Mouse (Mus musculus): ENCODE results near the gene Nat8f6. TPM values are rescaled to one million over a fixed set of nuclear protein-coding genes. Genes with fewer than 3 reads are reported as not detected.
"Not testable (repeated sequence)": the region's sequence is repeated elsewhere in the genome, so short reads cannot be mapped to it uniquely, and the experiment has no call there.

The Nat8f6 gene
- polyA plus RNA-seq, 1 experiment from 2014 or later, result not detected

DNA sequence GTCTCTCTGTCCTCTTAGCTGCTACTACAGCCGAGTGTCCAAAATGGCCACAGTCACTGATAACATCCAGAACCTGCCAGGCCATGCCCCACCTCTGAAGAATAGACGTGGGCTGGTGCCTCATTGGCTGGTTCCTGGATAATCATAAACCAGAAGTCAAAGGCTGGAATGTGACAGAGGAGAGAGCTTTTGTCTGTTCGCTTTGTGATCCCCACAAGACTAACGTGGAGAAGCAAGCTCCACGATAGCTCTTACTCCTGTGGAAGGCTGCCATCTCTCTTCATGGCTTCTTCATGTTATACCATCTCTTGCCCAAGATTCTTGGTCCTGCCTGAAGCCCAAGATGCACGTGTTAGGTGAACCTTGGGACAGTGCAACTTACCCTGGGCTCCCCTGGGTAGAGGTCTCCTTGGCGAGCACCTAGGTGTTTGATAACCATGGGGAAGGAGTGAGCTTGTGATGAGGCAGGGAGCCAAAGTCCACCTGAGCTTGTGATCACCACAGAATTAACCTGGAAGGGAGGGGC is 11.1 kb upstream of the Nat8f6 start, which contains the start of gene Nat8:
TSS of gene Nat8 (minus strand) at position 287 of the 526 bp plus-strand sequence.
- no peak for ATAC-seq (replicated peaks; ENCODE audit: low FRiP score)
- WGBS, result 79% methylated on average over 7 of the region's 7 CpGs

DNA sequence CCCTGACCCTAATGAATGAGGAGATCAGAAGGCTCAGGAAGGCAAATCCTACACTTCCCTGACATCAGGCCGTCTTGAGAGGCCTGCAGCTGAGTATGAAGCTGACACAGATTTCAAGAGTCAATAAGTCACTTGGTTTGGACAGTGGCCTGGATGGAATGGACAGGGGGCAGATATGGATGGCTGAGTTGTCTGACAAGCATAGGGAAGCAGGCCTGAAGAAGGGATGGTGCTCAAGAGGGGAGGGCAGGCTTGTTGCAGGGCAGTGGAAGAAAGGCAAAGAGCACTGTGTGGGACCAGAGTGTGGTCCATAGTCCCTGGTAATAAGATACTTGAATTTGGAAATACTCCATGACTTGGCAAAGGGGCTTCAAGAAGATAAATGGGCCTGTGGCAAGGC is 8.7 kb upstream of the Nat8f6 start:
- Histone ChIP-seq H3K4me1 (no peaks in the 10 kb centered on the region), H3K9me3 (replicated peaks) (no peaks in the 10 kb centered on the region), H3K4me3 (replicated peaks) (no peak overlapping the region), H3K4me2 (no peak overlapping the region), H3K27me3 (no peaks in the 10 kb centered on the region), H3K27ac (no peak overlapping the region), H3K36me3 (no peaks in the 10 kb centered on the region), H3K9ac (no peak overlapping the region)
- 66% methylated on average over 1 of the region's 1 CpGs for WGBS
- no peak for ATAC-seq (replicated peaks; ENCODE audit: low FRiP score)

More for the DNA sequence above, 11.1 kb upstream of the Nat8f6 start, which contains the start of gene Nat8:
- no peak within 1 kb of the TSS for H3K27ac ChIP-seq
- H3K36me3 ChIP-seq, result no peaks in the 10 kb centered on the region
- H3K4me1 ChIP-seq, result peaks cover 3% of the 10 kb centered on the region; the same call in 1 of the 2 replicates
- H3K9me3 ChIP-seq (replicated peaks), result no peaks in the 10 kb centered on the region
- H3K4me3 ChIP-seq (replicated peaks), result no peak within 1 kb of the TSS
- H3K4me2 ChIP-seq, result no peak within 1 kb of the TSS
- no peaks in the 10 kb centered on the region for H3K27me3 ChIP-seq
- no peak within 1 kb of the TSS for H3K9ac ChIP-seq

GRCm38 (mm10) chr6:85825886-85826285 is 5.1 kb upstream of the Nat8f6 start:
- no peak overlapping the region for H3K27ac ChIP-seq
- no peak overlapping the region for H3K4me3 ChIP-seq (replicated peaks)
- no peaks in the 10 kb centered on the region for H3K36me3 ChIP-seq
- no peaks in the 10 kb centered on the region for H3K27me3 ChIP-seq
- 81% methylated on average over 2 of the region's 2 CpGs for WGBS
- no peaks in the 10 kb centered on the region for H3K4me1 ChIP-seq
- H3K9ac ChIP-seq, result no peak overlapping the region
- no peak overlapping the region for H3K4me2 ChIP-seq
- ATAC-seq (replicated peaks; ENCODE audit: low FRiP score), result no peak
- H3K9me3 ChIP-seq (replicated peaks), result no peaks in the 10 kb centered on the region

DNA sequence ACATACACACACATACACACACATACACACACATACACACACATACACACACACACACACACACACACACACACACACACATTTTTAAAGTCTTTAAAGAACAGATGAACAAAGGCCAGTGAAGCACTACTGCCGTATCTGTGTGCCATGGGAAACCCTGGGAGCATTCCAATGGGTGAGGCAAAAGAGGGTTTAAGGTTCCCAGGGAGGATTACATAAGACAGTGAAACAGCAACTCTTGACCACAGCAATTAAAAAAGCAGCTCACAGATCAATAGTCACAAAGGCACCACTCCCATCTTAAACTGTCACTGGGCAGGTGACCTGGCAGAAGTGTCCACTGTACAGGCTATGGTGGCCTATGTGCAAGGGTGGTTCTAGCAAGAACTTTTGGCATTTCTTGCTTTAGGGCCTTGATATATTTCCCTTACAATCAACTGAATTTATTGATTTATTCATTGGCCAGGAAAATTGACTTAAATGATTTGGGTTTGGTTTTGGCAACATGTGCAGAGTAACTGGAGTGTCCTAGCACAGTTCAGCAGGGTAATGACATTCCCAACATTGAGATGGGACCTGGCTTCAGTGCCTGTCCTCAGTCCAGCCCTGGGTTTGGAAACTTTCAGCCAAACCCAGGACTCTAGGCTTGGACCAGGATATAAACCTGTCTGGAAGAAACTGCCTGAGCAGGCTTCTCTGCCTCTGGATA is 2.8 kb upstream of the Nat8f6 start:
- Histone ChIP-seq H3K4me2 (no peak overlapping the region), H3K9ac (no peak overlapping the region), H3K27ac (no peak overlapping the region), H3K36me3 (no peaks in the 10 kb centered on the region), H3K27me3 (no peaks in the 10 kb centered on the region), H3K9me3 (replicated peaks) (no peaks in the 10 kb centered on the region), H3K4me3 (replicated peaks) (no peak overlapping the region), H3K4me1 (no peaks in the 10 kb centered on the region)
- ATAC-seq (replicated peaks; ENCODE audit: low FRiP score), result no peak
- WGBS, result 87% methylated on average over 1 of the region's 1 CpGs

DNA sequence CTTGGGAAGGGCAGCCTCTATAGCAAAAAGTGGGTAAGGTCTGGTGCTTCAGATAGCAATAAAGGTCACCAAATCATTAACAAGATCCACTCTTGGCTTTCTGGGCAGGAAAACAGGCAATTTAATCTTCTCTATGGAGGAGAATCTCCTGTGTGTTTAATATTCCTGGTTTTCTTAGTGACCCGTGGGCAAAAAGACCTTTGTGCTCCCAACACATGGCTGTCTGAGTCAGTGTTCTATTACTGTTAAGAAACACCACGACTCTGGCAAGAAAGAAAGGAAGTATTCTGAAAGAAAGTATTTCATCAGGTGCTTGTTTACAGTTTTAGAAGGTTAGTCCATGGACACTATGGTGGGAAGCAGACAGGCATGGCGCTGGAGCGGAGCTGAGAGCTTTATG is 1.5 kb upstream of the Nat8f6 start:
- Histone ChIP-seq H3K4me1 (no peaks in the 10 kb centered on the region), H3K27me3 (no peaks in the 10 kb centered on the region), H3K27ac (no peak overlapping the region), H3K36me3 (no peaks in the 10 kb centered on the region), H3K4me3 (replicated peaks) (no peak overlapping the region), H3K9ac (no peak overlapping the region), H3K4me2 (no peak overlapping the region), H3K9me3 (replicated peaks) (no peaks in the 10 kb centered on the region)
- ATAC-seq (replicated peaks; ENCODE audit: low FRiP score), result no peak
- WGBS, result 76% methylated on average over 4 of the region's 4 CpGs

DNA sequence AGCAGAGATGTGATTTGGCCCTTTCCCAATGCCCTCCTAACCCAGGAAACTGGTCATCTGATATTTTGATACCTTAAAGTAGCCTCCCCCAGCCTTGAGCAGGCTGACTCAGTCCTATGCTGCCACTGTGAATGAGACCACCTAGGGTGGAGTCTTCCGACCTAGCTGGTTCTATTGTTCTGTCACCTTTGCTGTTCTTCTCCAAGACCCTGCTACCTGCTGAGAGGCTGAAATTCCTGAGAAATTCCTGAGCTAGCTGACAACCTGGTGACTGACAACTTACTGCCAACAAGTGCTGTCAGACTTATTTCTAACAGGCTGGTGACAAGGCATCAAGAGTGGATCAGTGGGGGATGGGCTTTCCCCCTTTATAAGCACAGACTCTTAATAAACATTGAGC is 2.4 kb downstream of the Nat8f6 start:
- Histone ChIP-seq H3K9me3 (replicated peaks) (no peaks in the 10 kb centered on the region), H3K4me3 (replicated peaks) (no peak overlapping the region)
- WGBS, result 51% methylated on average over 1 of the region's 1 CpGs

DNA sequence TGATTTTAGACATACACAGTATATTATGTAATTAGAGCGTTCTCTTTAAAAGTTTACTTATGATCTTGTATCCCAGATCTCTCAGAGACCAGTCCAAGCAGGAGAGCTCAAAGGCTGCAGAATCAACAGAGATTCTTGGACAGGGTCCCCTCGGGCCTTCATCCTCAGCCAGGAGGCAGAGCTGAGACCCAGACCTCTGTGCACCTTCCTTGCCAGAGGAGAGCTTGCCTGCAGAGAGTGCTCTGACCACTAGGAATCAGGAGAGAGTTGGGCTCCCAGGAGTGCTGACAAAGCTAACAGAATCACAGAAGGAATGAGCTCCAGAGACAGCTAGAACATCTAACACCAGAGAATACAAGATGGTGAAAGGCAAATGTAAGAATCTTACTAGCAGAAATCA is 7.4 kb downstream of the Nat8f6 start:
- no peak overlapping the region for H3K4me3 ChIP-seq (replicated peaks)
- 91% methylated on average over 2 of the region's 2 CpGs for WGBS
- no peak for ATAC-seq (replicated peaks; ENCODE audit: low FRiP score)
- no peaks in the 10 kb centered on the region for H3K9me3 ChIP-seq (replicated peaks)
- no peak overlapping the region for H3K9ac ChIP-seq
- H3K4me1 ChIP-seq, result no peaks in the 10 kb centered on the region
- no peak overlapping the region for H3K4me2 ChIP-seq
- no peak overlapping the region for H3K27ac ChIP-seq
- no peaks in the 10 kb centered on the region for H3K36me3 ChIP-seq
- H3K27me3 ChIP-seq, result no peaks in the 10 kb centered on the region

More for the DNA sequence above, 2.4 kb downstream of the Nat8f6 start:
- H3K27ac ChIP-seq, result no peak overlapping the region
- no peak for ATAC-seq (replicated peaks; ENCODE audit: low FRiP score)
- no peaks in the 10 kb centered on the region for H3K4me1 ChIP-seq
- no peaks in the 10 kb centered on the region for H3K27me3 ChIP-seq
- H3K36me3 ChIP-seq, result no peaks in the 10 kb centered on the region
- H3K4me2 ChIP-seq, result no peak overlapping the region
- H3K9ac ChIP-seq, result no peak overlapping the region

DNA sequence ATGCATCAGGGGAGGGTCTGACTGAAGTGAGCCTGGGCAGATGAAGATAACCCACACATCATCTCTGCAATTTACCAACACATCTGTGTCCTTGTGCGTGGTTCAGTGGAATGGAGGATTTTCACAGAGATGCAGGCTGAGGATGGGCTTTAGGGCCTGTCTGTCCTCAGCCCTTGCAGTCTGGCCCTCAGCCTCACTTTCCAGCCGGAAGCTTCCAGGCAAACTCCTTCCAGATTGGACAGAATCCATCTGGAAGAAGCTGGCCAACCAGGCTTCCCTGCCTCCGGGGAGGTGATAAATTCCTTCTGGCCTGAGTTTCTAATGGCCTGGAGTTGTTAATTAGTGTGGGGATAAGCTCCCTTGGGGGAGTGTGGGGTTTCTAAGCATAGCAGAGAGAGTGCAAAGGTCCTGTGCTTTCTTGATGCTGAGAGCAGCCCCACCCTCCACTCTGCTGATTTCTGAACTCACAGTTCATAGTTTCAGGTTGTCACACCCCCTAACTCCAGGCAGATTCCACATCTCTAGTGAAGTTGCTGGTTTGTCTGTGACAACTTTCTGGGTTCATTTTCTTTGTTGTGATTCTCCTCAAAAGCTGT is 9.7 kb downstream of the Nat8f6 start:
- H3K9me3 ChIP-seq (replicated peaks); H3K27ac ChIP-seq; H3K4me2 ChIP-seq; H3K9ac ChIP-seq; H3K4me1 ChIP-seq; H3K27me3 ChIP-seq; H3K4me3 ChIP-seq (replicated peaks); H3K36me3 ChIP-seq: not testable (repeated sequence)
- ATAC-seq (replicated peaks; ENCODE audit: low FRiP score), result peak; percentile 62; the same call in 1 of the 2 replicates
- 53% methylated on average over 3 of the region's 3 CpGs for whole genome bisulfite sequencing

- not testable (repeated sequence) for H3K9me3 ChIP-seq (replicated peaks); H3K4me3 ChIP-seq (replicated peaks); H3K4me2 ChIP-seq; H3K27ac ChIP-seq; ATAC-seq (replicated peaks; ENCODE audit: low FRiP score); H3K36me3 ChIP-seq; H3K27me3 ChIP-seq; H3K9ac ChIP-seq; H3K4me1 ChIP-seq
- 91% methylated on average over 3 of the region's 3 CpGs for WGBS
Measured at GRCm38 (mm10) chr6:85810514-85810913, 10.2 kb downstream of the Nat8f6 start.

GRCm38 (mm10) chr6:85809784-85810183 is 11.0 kb downstream of the Nat8f6 start:
- H3K4me1 ChIP-seq; H3K9me3 ChIP-seq (replicated peaks); H3K4me3 ChIP-seq (replicated peaks); H3K4me2 ChIP-seq; H3K27ac ChIP-seq; H3K36me3 ChIP-seq; H3K9ac ChIP-seq; H3K27me3 ChIP-seq; ATAC-seq (replicated peaks; ENCODE audit: low FRiP score): not testable (repeated sequence)
- 67% methylated on average over 3 of the region's 3 CpGs for WGBS

DNA sequence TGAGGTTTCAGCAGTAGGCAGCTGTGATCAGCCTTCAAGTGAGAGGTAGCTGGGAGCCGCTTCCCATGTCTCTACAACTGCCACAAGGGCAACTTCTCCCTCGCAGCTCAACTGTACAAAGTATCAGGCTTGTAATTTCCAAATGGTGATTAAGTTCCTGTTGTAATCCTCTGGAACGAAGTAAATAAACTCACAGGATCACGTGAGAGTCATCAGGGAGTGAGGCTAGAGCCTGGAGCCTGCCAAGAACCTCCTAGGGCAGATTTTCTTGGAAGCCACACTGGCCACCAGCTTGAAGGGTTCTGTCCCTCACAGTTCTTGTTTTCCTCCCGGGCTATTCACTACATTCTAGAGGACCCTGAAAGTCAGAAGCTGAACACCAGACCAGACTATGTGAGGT is 17.6 kb downstream of the Nat8f6 start:
- H3K36me3 ChIP-seq; H3K27me3 ChIP-seq; H3K27ac ChIP-seq; H3K4me3 ChIP-seq (replicated peaks); H3K9ac ChIP-seq; ATAC-seq (replicated peaks; ENCODE audit: low FRiP score); H3K4me2 ChIP-seq; H3K4me1 ChIP-seq; H3K9me3 ChIP-seq (replicated peaks): not testable (repeated sequence)
- WGBS, result 71% methylated on average over 5 of the region's 5 CpGs

- H3K9me3 ChIP-seq (replicated peaks); H3K4me2 ChIP-seq; H3K4me1 ChIP-seq; H3K27me3 ChIP-seq; H3K9ac ChIP-seq; H3K36me3 ChIP-seq; ATAC-seq (replicated peaks; ENCODE audit: low FRiP score); H3K4me3 ChIP-seq (replicated peaks); H3K27ac ChIP-seq: not testable (repeated sequence)
- 76% methylated on average over 13 of the region's 13 CpGs for WGBS
Measured at GRCm38 (mm10) chr6:85765532-85765931, 55.2 kb downstream of the Nat8f6 start, which contains the start of gene Nat8f3. Gene Nat8f3 (minus strand): TSS chr6:85765754.
